7 mouse cellular contexts compared by ENCODE assay signal in the genomic region with DNA sequence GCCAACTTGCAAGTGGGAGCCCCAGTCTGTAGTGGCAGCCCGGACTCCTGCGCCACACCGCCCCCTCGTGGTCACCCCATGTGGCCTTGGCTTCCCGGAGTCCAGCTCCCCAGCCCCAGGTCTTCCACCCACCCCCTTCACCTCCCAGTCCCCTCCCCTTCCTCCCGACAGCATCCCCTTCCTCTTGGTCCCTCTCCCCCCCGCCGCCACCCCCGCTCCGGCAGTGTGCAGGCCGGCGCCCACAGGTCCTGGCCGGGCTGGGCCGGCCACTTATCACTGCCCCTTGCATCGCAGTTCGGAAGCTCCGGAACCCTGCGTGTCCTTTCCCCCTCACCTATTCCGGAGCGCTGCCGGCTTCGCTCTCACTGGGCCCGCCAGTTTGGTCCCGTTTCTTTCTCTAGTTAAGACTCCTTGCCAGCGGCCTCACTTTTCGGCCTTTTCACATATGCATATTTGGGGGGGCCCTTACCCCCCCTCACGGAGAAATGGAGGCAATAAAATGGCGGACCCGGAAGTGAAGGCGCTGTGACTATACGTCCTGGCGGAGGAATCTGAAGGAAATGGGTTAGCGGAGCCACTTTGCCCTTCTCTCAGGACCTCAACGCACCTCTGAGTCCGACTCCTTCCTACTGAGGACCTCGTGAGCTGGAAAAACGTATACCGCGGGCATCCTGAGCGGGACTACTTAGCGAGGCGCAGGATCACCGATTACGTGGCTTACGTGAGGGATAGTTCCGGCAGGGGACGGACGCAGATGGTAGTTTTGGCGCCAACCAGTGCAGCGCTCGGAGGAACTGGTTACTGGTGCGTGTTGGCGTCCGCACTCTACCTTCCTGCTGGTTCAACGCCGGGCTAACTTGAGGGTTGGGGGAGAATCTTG. TPM values are rescaled to one million over a fixed set of nuclear protein-coding genes. Genes with fewer than 3 reads are reported as not detected.
A peak's percentile ranks its signal among the peaks of the same experiment; 100 is the strongest.
DNase-seq lines count a peak whose midpoint lies in the region; ATAC-seq lines count a peak whose summit lies in the region.

Gabpb2 (minus strand) TSS at position 662 of the 880 bp plus-strand sequence.

- intact Hi-C loops in gastrocnemius, postnatal 36 days (cut with DNase I) = loop anchor here (5.0 kb wide), 1 partner anchor 75 kb away; the partner anchor contains the start of gene Tnfaip8l2
- intact Hi-C loops in left cerebral cortex, postnatal 25 days (cut with DNase I) = loop anchor here (1.0 to 10.0 kb wide), 3 partner anchors 10 to 75 kb away; partner anchors contain the start of gene Tnfaip8l2

- no peaks in the 10 kb centered on the region for H3K36me3 ChIP-seq in intestine, embryonic 15.5 days
- peaks cover 76% of the 10 kb centered on the region for H3K36me3 ChIP-seq in midbrain, embryonic 10.5 days

- H3K9ac ChIP-seq in intestine, embryonic 15.5 days = peak within 1 kb of the TSS; percentile 97

- no peaks in the 10 kb centered on the region for H3K9me3 ChIP-seq in intestine, embryonic 15.5 days
- H3K9me3 ChIP-seq in midbrain, embryonic 10.5 days (replicated peaks) = no peaks in the 10 kb centered on the region

- H3K4me3 ChIP-seq in intestine, embryonic 15.5 days (replicated peaks) = peak within 1 kb of the TSS; percentile 79
- H3K4me3 ChIP-seq in midbrain, embryonic 10.5 days = peak within 1 kb of the TSS; percentile 64

- H3K4me1 ChIP-seq in intestine, embryonic 15.5 days (replicated peaks) = peaks cover 11% of the 10 kb centered on the region
- H3K4me1 ChIP-seq in midbrain, embryonic 10.5 days = peaks cover 19% of the 10 kb centered on the region

- DNase-seq in adrenal gland, adult (ENCODE audit: inconsistent age in 2 of 2, low spot score in 1 of 2) = peak; percentile 96 to 99
- DNase-seq in embryo, embryonic 10.5 days (ENCODE audit: low spot score) = peak; percentile 95
- peak; percentile 97 to 98 for DNase-seq in gastrocnemius, postnatal 36 days
- peak; percentile 88 to 90 for DNase-seq in left cerebral cortex, postnatal 25 days (ENCODE audit: low spot score in 2 of 2)
- peak; percentile 94 for DNase-seq in midbrain, embryonic 10.5 days (ENCODE audit: low spot score)
- peak; percentile 93 for DNase-seq in right cerebral cortex, postnatal 4 days

- H3K27me3 ChIP-seq in intestine, embryonic 15.5 days (replicated peaks) = no peaks in the 10 kb centered on the region
- no peaks in the 10 kb centered on the region for H3K27me3 ChIP-seq in midbrain, embryonic 10.5 days (ENCODE audit: low read depth, poor library complexity, severe bottlenecking)

- H3K4me2 ChIP-seq in intestine, embryonic 15.5 days (replicated peaks) = peak within 1 kb of the TSS; percentile 60

- H3K27ac ChIP-seq in intestine, embryonic 15.5 days = peak within 1 kb of the TSS; percentile 100
- H3K27ac ChIP-seq in midbrain, embryonic 10.5 days (replicated peaks) = peak within 1 kb of the TSS; percentile 97

- under 1% methylated on average over 53 of the region's 56 CpGs for WGBS in intestine, embryonic 15.5 days
- 0% methylated on average over 56 of the region's 56 CpGs for WGBS in midbrain, embryonic 10.5 days

- ATAC-seq in intestine, embryonic 15.5 days = peak; percentile 90

RNA-seq across cellular contexts. Expression of gene Gabpb2, which starts in this region (rescaled TPM):
- total RNA-seq in gastrocnemius, postnatal 36 days (2021) = 1 to 10 TPM; 6.6 to 8.0 TPM
- 8.0 and 8.5 TPM in 2 replicates for polyA plus RNA-seq in intestine, embryonic 15.5 days (2015; fragmentation: Nextera tagmentation; extraction: Ambion mirVana)
- total RNA-seq in left cerebral cortex, postnatal 25 days (2021) = 1 to 10 TPM; 7.5 to 8.9 TPM
- 10.6 and 11.3 TPM in 2 replicates for polyA plus RNA-seq in midbrain, embryonic 10.5 days (2016; fragmentation: Nextera tagmentation; extraction: Ambion mirVana)

Comparison
In these comparisons a context has a peak if more than half of its experiments do, and no peak if none do; other contexts are left out.
1. Peak in every context shown above with its lines: DNase-seq, ATAC-seq, H3K4me3 ChIP-seq and H3K27ac ChIP-seq.